Mouse (Mus musculus): ENCODE data around the gene Dixdc1. TPM values are rescaled to one million over a fixed set of nuclear protein-coding genes. Genes with fewer than 3 reads are reported as not detected.

Gene Dixdc1
- 10.9 and 11.1 TPM in 2 replicates for polyA plus RNA-seq (2011; ENCODE audit: insufficient read length, low read depth, missing spikeins)

DNA sequence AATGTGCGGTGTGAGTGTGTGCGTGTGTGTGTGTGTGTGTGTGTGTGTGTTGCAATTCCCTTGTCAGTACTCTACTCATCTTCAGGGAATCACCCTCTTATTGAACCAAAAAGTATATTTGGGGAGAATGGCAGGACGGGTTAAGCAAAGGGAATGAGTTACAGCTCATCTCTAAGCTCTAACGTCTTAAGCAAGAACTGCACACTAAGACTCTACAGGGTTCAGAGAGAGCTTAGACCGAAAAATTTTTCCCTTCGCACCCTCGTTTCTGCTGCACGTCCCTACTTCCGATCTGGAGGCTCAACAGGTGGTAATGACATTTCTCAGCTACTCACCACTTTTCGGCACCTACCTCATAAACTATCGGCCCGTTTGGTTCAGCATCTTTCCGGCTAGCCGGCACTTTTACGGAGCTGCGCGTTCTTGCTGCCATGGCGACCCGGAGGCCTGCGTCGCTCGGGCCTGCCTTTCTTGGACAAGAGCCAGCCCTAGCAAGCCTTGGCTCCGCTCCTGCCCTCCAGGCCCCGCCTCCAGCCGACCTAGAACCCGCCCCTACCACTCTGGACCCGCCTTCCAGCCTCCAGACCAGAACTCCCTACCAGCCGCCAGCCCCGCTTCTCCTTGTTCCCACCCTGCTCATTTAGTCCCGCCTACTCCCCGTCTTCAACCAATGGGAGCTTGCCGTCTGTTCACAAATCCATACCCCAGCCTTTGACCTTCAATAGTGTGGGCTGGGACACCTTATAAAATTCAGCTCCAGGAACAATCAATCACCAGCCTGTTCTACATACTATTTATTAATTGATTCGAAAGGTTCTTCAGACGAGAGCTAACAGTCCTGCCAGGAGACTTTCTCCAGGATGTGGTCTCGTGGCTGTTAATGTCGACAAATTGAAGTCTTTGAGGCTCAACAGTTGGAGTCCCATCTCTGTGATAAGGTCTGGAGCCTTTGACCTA is at the start of gene Dixdc1:
Dixdc1 (minus strand) TSS at position 604 of the 957 bp plus-strand sequence.
- H3K27ac ChIP-seq (ENCODE audit: insufficient read depth, low read length), result no peak within 1 kb of the TSS
- no peaks in the 10 kb centered on the region; the same call in 1 of the 2 replicates for H3K4me1 ChIP-seq (ENCODE audit: control insufficient read depth, insufficient read depth, low read length)
- TF ChIP-seq CTCF (IDR thresholded peaks at IDR 0.05; ENCODE audit: borderline replicate concordance, insufficient read depth, low read length), result no peak
- no peak for TF ChIP-seq POLR2A (IDR thresholded peaks at IDR 0.05; ENCODE audit: low read depth, low read length)
- peak within 1 kb of the TSS; percentile 33 for H3K4me3 ChIP-seq (ENCODE audit: insufficient read depth, low read length)

DNA sequence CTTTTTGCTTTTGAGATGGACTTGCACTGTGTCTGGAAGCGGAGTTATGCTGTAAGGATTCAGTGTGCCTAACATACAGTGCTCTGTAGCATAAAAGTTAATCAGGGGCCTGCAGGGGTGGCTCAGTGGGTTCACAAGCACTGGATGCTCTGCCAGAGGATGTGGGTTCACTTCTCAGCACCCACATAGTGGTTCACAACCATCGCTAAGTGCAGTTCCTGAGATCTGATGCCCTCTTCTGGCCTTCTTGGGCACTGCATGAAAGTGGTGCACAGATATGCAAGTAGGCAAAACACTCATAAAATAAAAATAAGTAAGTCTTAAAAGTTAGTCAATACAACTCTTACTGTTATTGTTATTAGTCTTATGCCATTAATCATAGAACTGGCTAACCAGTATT is 42.8 kb upstream of the Dixdc1 start:
- H3K27ac ChIP-seq (ENCODE audit: insufficient read depth, low read length), result no peak overlapping the region
- H3K4me3 ChIP-seq (ENCODE audit: insufficient read depth, low read length), result no peak overlapping the region
- TF ChIP-seq CTCF (IDR thresholded peaks at IDR 0.05; ENCODE audit: borderline replicate concordance, insufficient read depth, low read length), result peak; percentile 58; the same call in 1 of the 2 replicates
- no peak for TF ChIP-seq POLR2A (IDR thresholded peaks at IDR 0.05; ENCODE audit: low read depth, low read length)
- no peaks in the 10 kb centered on the region for H3K4me1 ChIP-seq (ENCODE audit: control insufficient read depth, insufficient read depth, low read length)

- no peak overlapping the region for H3K27ac ChIP-seq (ENCODE audit: insufficient read depth, low read length)
- H3K4me1 ChIP-seq (ENCODE audit: control insufficient read depth, insufficient read depth, low read length), result peaks cover 8% of the 10 kb centered on the region
- peak overlapping the region; percentile 66 for H3K4me3 ChIP-seq (ENCODE audit: insufficient read depth, low read length)
- no peak for TF ChIP-seq CTCF (IDR thresholded peaks at IDR 0.05; ENCODE audit: borderline replicate concordance, insufficient read depth, low read length)
- no peak for TF ChIP-seq POLR2A (IDR thresholded peaks at IDR 0.05; ENCODE audit: low read depth, low read length)
These were observed 36.9 kb upstream of the Dixdc1 start for GRCm38 (mm10) chr9:50776162-50776760.

GRCm38 (mm10) chr9:50775662-50776126 is 36.4 kb upstream of the Dixdc1 start:
- TF ChIP-seq POLR2A (IDR thresholded peaks at IDR 0.05; ENCODE audit: low read depth, low read length), result 0 out of 2 replicates have a peak, but pooled peaks have one; percentile 11
- TF ChIP-seq CTCF (IDR thresholded peaks at IDR 0.05; ENCODE audit: borderline replicate concordance, insufficient read depth, low read length), result no peak
- Histone ChIP-seq H3K4me3 (ENCODE audit: insufficient read depth, low read length) (peak overlapping the region; percentile 66), H3K4me1 (ENCODE audit: control insufficient read depth, insufficient read depth, low read length) (peaks cover 8% of the 10 kb centered on the region), H3K27ac (ENCODE audit: insufficient read depth, low read length) (no peak overlapping the region)

- H3K4me1 ChIP-seq (ENCODE audit: control insufficient read depth, insufficient read depth, low read length), result peaks cover 8% of the 10 kb centered on the region
- peak within 1 kb of the TSS; percentile 41; the same call in 1 of the 2 replicates for H3K27ac ChIP-seq (ENCODE audit: insufficient read depth, low read length)
- TF ChIP-seq POLR2A (IDR thresholded peaks at IDR 0.05; ENCODE audit: low read depth, low read length) (peak; percentile 82), CTCF (IDR thresholded peaks at IDR 0.05; ENCODE audit: borderline replicate concordance, insufficient read depth, low read length) (no peak)
- peak within 1 kb of the TSS; percentile 66 for H3K4me3 ChIP-seq (ENCODE audit: insufficient read depth, low read length)
These were observed 35.8 kb upstream of the Dixdc1 start, which contains the start of the genes Alg9 and 1110032A03Rik for GRCm38 (mm10) chr9:50774991-50775612. Gene Alg9 (plus strand): TSS chr9:50775019. Gene 1110032A03Rik (minus strand): TSS chr9:50775520.

DNA sequence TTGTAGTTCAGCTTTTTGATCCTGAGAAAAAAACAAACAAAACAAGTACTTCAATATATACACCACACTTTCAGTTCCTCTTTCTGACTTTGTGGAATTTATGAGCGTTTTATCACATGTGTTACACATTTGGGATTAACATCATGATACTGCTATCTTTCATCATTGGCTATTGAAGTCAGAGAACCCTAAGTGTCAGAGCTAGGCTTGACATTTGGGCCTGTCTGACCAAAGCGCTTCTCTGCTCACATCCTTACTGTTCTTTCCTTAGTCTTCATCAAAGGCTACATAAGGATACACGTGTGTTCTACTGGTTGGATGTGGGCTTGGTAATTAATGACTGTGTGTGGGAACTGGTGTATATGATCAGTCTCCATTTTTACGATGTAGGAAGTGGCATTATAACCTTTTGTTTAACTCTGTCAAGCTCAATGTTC is 34.7 kb upstream of the Dixdc1 start:
- Histone ChIP-seq H3K4me3 (ENCODE audit: insufficient read depth, low read length) (peak overlapping the region; percentile 19), H3K4me1 (ENCODE audit: control insufficient read depth, insufficient read depth, low read length) (peaks cover 8% of the 10 kb centered on the region), H3K27ac (ENCODE audit: insufficient read depth, low read length) (no peak overlapping the region)
- TF ChIP-seq CTCF (IDR thresholded peaks at IDR 0.05; ENCODE audit: borderline replicate concordance, insufficient read depth, low read length), result no peak
- no peak for TF ChIP-seq POLR2A (IDR thresholded peaks at IDR 0.05; ENCODE audit: low read depth, low read length)

DNA sequence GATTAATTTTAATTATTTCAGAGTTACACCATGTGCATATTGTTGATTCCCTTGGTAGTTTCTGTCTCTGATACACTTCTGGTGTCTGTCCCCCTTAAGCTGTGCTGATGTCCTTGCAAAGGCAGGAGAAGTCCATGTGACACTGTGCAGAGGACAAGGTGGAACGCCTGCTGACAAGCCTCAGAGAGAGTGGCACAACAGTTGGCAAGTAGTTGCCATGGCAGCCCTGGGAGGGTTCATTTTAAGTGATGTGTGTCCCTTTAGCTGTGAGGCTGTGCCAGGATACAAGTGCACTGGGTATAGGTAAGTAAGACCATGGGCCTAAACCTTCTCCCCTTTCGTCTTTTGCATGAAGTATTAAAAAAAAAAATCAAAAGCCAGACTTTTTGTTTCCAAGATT is 30.7 kb upstream of the Dixdc1 start:
- Histone ChIP-seq H3K4me1 (ENCODE audit: control insufficient read depth, insufficient read depth, low read length) (peaks cover 6% of the 10 kb centered on the region), H3K27ac (ENCODE audit: insufficient read depth, low read length) (no peak overlapping the region), H3K4me3 (ENCODE audit: insufficient read depth, low read length) (no peak overlapping the region)
- TF ChIP-seq POLR2A (IDR thresholded peaks at IDR 0.05; ENCODE audit: low read depth, low read length), result no peak
- no peak for TF ChIP-seq CTCF (IDR thresholded peaks at IDR 0.05; ENCODE audit: borderline replicate concordance, insufficient read depth, low read length)

GRCm38 (mm10) chr9:50768107-50769002 is 29.0 kb upstream of the Dixdc1 start, which contains the start of gene Fdxacb1:
Gene Fdxacb1 (plus strand): TSS chr9:50768236.
- peaks cover 2% of the 10 kb centered on the region; the same call in 1 of the 2 replicates for H3K4me1 ChIP-seq (ENCODE audit: control insufficient read depth, insufficient read depth, low read length)
- TF ChIP-seq CTCF (IDR thresholded peaks at IDR 0.05; ENCODE audit: borderline replicate concordance, insufficient read depth, low read length) (peak; percentile 54; the same call in 1 of the 2 replicates), POLR2A (IDR thresholded peaks at IDR 0.05; ENCODE audit: low read depth, low read length) (peak; percentile 75)
- H3K4me3 ChIP-seq (ENCODE audit: insufficient read depth, low read length), result peak within 1 kb of the TSS; percentile 77

More at GRCm38 (mm10) chr9:50768107-50769002, 29.0 kb upstream of the Dixdc1 start, which contains the start of gene Fdxacb1:
- H3K27ac ChIP-seq (ENCODE audit: insufficient read depth, low read length), result peak within 1 kb of the TSS; percentile 90
